Mouse (Mus musculus) ovary, postnatal 10 days (tissue): ENCODE data around the gene Olfr547.

Experiments used
- DNase-seq: peaks from one replicate; pipeline ENCODE4 v3.0.0; 2022; ENCODE audit warnings: low spot score

The Olfr547 gene

GRCm38 (mm10) chr7:102566219-102566618, 31.7 kb downstream of the Olfr547 start:
- DNase-seq: no peak

GRCm38 (mm10) chr7:102571142-102571541, 36.6 kb downstream of the Olfr547 start, which contains the start of gene Olfr550:
TSS of gene Olfr550 (plus strand) at chr7:102571442.
- DNase-seq: no peak

GRCm38 (mm10) chr7:102573174-102573830, 38.8 kb downstream of the Olfr547 start:
- no peak for DNase-seq

GRCm38 (mm10) chr7:102575998-102576397, 41.4 kb downstream of the Olfr547 start:
- DNase-seq: no peak
